Comparison of ENCODE assay signal across 8 mouse cellular contexts in the genomic region with DNA sequence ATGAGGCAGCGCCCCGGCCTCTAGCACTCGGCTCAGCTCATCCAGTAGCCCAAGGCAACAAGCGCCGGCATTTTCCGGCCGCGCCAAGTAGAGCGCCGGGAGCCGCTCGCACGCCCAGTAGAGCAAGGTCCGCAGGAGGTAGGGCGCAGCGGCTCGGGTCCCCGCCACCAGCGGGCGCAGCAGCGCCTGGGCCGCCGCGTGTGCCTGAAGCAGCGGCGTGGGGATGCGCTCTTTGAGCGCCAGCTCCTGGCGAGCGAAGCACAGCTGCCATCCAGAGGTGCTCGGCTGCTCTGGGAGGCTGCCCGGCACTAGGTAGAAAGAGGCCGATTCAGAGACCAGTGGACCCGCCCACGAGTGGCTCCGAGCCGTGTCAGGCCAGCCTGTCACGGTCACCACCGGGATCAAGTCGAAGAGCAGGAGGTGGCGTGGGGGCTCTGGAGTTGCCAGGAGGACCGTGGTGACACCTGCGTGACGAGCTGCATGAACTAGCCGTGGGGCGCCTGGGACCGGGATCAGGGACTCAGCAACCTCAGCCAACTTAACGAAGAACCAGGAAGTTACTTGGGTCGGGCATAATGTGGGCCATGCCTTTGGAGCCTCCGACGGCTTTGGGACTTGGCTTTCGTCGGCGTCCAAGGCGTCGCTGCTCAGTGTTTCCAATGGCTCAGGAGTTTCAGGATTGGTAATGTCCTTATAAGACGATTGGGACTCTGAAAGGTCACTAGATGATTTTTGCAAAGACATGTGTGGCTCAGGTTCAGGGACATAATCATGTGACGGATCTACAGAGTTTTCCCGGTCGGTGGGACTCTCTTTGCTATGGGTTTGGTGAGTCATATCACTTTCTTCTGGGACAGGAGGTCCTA. TPM values are rescaled to one million over a fixed set of nuclear protein-coding genes. Genes with fewer than 3 reads are reported as not detected.
DNase-seq lines count a peak whose midpoint lies in the region; ATAC-seq and TF ChIP-seq lines count a peak whose summit lies in the region.

No protein-coding gene starts in this region.

- H3K9ac ChIP-seq in embryonic facial prominence, embryonic 13.5 days = peak overlapping the region; percentile 74
- H3K9ac ChIP-seq in liver, adult 2 months (ENCODE audit: low read depth, low read length) = peak overlapping the region; percentile 67
- H3K9ac ChIP-seq in midbrain, postnatal 0 days (replicated peaks; ENCODE audit: low read length, poor library complexity, severe bottlenecking) = peak overlapping the region; percentile 68

- WGBS in embryonic facial prominence, embryonic 13.5 days = under 1% methylated on average over 60 of the region's 60 CpGs
- 2% methylated on average over 60 of the region's 60 CpGs for WGBS in kidney, adult 2 months
- 3% methylated on average over 60 of the region's 60 CpGs for WGBS in liver, adult 2 months
- WGBS in midbrain, postnatal 0 days = 2% methylated on average over 60 of the region's 60 CpGs
- 5% methylated on average over 60 of the region's 60 CpGs for WGBS in spleen, adult 2 months

- ATAC-seq in embryonic facial prominence, embryonic 13.5 days (ENCODE audit: insufficient number of reproducible peaks, insufficient read depth, low FRiP score, low TSS enrichment, low read depth) = no peak
- no peak for ATAC-seq in midbrain, postnatal 0 days (ENCODE audit: low FRiP score)

- no peak for TF ChIP-seq POLR2A in kidney, adult 2 months (IDR thresholded peaks at IDR 0.05; ENCODE audit: low read depth, low read length)
- no peak for TF ChIP-seq POLR2A in liver, adult 2 months (IDR thresholded peaks at IDR 0.05; ENCODE audit: extremely low read depth, insufficient read depth, low read length)
- no peak for TF ChIP-seq POLR2A in spleen, adult 2 months (IDR thresholded peaks at IDR 0.05; ENCODE audit: low read depth, low read length)

- peak; percentile 57 for TF ChIP-seq CTCF in kidney, adult 2 months (conservative IDR thresholded peaks at IDR 0.05; ENCODE audit: insufficient read depth, insufficient read length, low read depth, low read length)
- TF ChIP-seq CTCF in liver, adult 2 months (IDR thresholded peaks at IDR 0.05; ENCODE audit: low read depth, low read length) = peak; percentile 77
- TF ChIP-seq CTCF in midbrain, postnatal 0 days (IDR thresholded peaks at IDR 0.05) = peak; percentile 74
- TF ChIP-seq CTCF in spleen, adult 2 months (IDR thresholded peaks at IDR 0.05; ENCODE audit: extremely low read depth, insufficient read depth, insufficient read length, insufficient replicate concordance) = peak; percentile 70; the same call in 1 of the 2 replicates

- peak overlapping the region; percentile 56 for H3K4me3 ChIP-seq in embryonic facial prominence, embryonic 13.5 days
- peak overlapping the region; percentile 45 for H3K4me3 ChIP-seq in kidney, adult 2 months (ENCODE audit: insufficient read depth, low read depth, low read length)
- peak overlapping the region; percentile 59 for H3K4me3 ChIP-seq in liver, adult 2 months (ENCODE audit: insufficient read depth, low read depth, low read length)
- peak overlapping the region; percentile 49 for H3K4me3 ChIP-seq in midbrain, postnatal 0 days (ENCODE audit: low read depth, low read length)
- H3K4me3 ChIP-seq in spleen, adult 2 months (ENCODE audit: extremely low read depth, insufficient read depth, insufficient read length) = peak overlapping the region; percentile 57

- peaks cover 65% of the 10 kb centered on the region for H3K4me1 ChIP-seq in embryonic facial prominence, embryonic 13.5 days
- H3K4me1 ChIP-seq in kidney, adult 2 months (ENCODE audit: control insufficient read depth, insufficient read depth, low read length) = peaks cover 20% of the 10 kb centered on the region
- H3K4me1 ChIP-seq in liver, adult 2 months (ENCODE audit: control insufficient read depth, insufficient read depth, low read length) = peaks cover 4% of the 10 kb centered on the region
- H3K4me1 ChIP-seq in midbrain, postnatal 0 days (ENCODE audit: insufficient read depth, low read length) = peaks cover 8% of the 10 kb centered on the region; the same call in 1 of the 2 replicates
- H3K4me1 ChIP-seq in spleen, adult 2 months (ENCODE audit: control insufficient read depth, insufficient read depth, insufficient read length) = peaks cover 38% of the 10 kb centered on the region

- peaks cover 3% of the 10 kb centered on the region; the same call in 1 of the 2 replicates for H3K9me3 ChIP-seq in embryonic facial prominence, embryonic 13.5 days
- no peaks in the 10 kb centered on the region for H3K9me3 ChIP-seq in midbrain, postnatal 0 days (ENCODE audit: low read length)

- H3K27ac ChIP-seq in embryonic facial prominence, embryonic 13.5 days = 0 out of 2 replicates have a peak overlapping the region, but pooled peaks have one; percentile 39
- H3K27ac ChIP-seq in kidney, adult 2 months (ENCODE audit: insufficient read depth, low read depth, low read length) = peak overlapping the region; percentile 18; the same call in 1 of the 2 replicates
- H3K27ac ChIP-seq in liver, adult 2 months (replicated peaks; ENCODE audit: insufficient read depth, low read depth, low read length) = peak overlapping the region; percentile 81
- H3K27ac ChIP-seq in midbrain, postnatal 0 days (ENCODE audit: low read depth, low read length) = peak overlapping the region; percentile 62
- H3K27ac ChIP-seq in spleen, adult 2 months (ENCODE audit: insufficient read depth, low read length) = no peak overlapping the region

- peak overlapping the region; percentile 98 for H3K4me2 ChIP-seq in embryonic facial prominence, embryonic 13.5 days
- H3K4me2 ChIP-seq in midbrain, postnatal 0 days (ENCODE audit: low read depth, low read length, poor library complexity, severe bottlenecking) = peak overlapping the region; percentile 96

- DNase-seq in urinary bladder, adult 18-20 months (ENCODE audit: low spot score in 2 of 2) = peak; percentile 45 to 62
- no peak for DNase-seq in urinary bladder, postnatal 10 days (ENCODE audit: low spot score)
- peak; percentile 53 for DNase-seq in heart, adult 8-10 months (ENCODE audit: low spot score)
- DNase-seq in kidney, adult 2 months = peak; percentile 90
- peak; percentile 80 for DNase-seq in liver, adult 2 months (ENCODE audit: extremely low read depth, low read depth, low spot score)
- DNase-seq in midbrain, postnatal 0 days (ENCODE audit: low spot score) = peak; percentile 76
- DNase-seq in spleen, adult 2 months (ENCODE audit: low read depth in 1 of 2, low spot score in 2 of 2) = peak; percentile 35 to 76

- H3K36me3 ChIP-seq in embryonic facial prominence, embryonic 13.5 days = no peaks in the 10 kb centered on the region
- no peaks in the 10 kb centered on the region for H3K36me3 ChIP-seq in kidney, adult 2 months (ENCODE audit: control insufficient read depth, insufficient read depth, low read length)
- no peaks in the 10 kb centered on the region for H3K36me3 ChIP-seq in liver, adult 2 months (ENCODE audit: control insufficient read depth, insufficient read depth, low read length)
- H3K36me3 ChIP-seq in midbrain, postnatal 0 days (ENCODE audit: insufficient read depth, low read length) = no peaks in the 10 kb centered on the region
- no peaks in the 10 kb centered on the region for H3K36me3 ChIP-seq in spleen, adult 2 months (ENCODE audit: control insufficient read depth, insufficient read depth, low read length)

- no peaks in the 10 kb centered on the region for H3K79me2 ChIP-seq in liver, adult 2 months (ENCODE audit: control insufficient read depth, insufficient read depth, low read length)

- H3K27me3 ChIP-seq in embryonic facial prominence, embryonic 13.5 days = peaks cover 44% of the 10 kb centered on the region
- no peaks in the 10 kb centered on the region; the same call in 1 of the 2 replicates for H3K27me3 ChIP-seq in kidney, adult 2 months (replicated peaks; ENCODE audit: control insufficient read depth, insufficient read depth, low read length)
- H3K27me3 ChIP-seq in liver, adult 2 months (ENCODE audit: control insufficient read depth, insufficient read depth, low read length) = peaks cover 9% of the 10 kb centered on the region
- 0 out of 2 replicates have a peak, but pooled peaks cover 4% of the 10 kb centered on the region for H3K27me3 ChIP-seq in midbrain, postnatal 0 days (ENCODE audit: insufficient read depth, low read length)
- peaks cover 28% of the 10 kb centered on the region for H3K27me3 ChIP-seq in spleen, adult 2 months (ENCODE audit: control insufficient read depth, insufficient read depth, low read length)

RNA-seq across cellular contexts. Expression of gene Tmem102, which starts 1.4 kb away (rescaled TPM):
- 4.0 and 4.7 TPM in 2 replicates for polyA plus RNA-seq in embryonic facial prominence, embryonic 13.5 days (2015; fragmentation: Nextera tagmentation; extraction: Ambion mirVana)
- under 1 TPM; 0.14 to 0.57 (median 0.31) TPM for total RNA-seq in heart, adult 8-10 months (2022)
- 19.2 and 22.4 TPM in 2 replicates for polyA plus RNA-seq in kidney, adult 2 months (2012; rRNA removed)
- total RNA-seq in liver, adult 2 months (2014; rRNA removed) = 2.3 and 2.4 TPM in 2 replicates
- polyA plus RNA-seq in liver, adult 2 months (2012; rRNA removed) = 13.5 and 15.7 TPM in 2 replicates
- 0.16 TPM in 1 of 2 replicates, not detected in the other for total RNA-seq in midbrain, postnatal 0 days (2014; rRNA removed)
- 0.80 and 0.94 TPM in 2 replicates for polyA plus RNA-seq in midbrain, postnatal 0 days (2015; fragmentation: Nextera tagmentation; extraction: Ambion mirVana)
- 0.23 and 0.31 TPM in 2 replicates for polyA plus RNA-seq in spleen, adult 2 months (2012; rRNA removed)

RNA-seq across cellular contexts. Expression of gene Fgf11, which starts 2.4 kb away (rescaled TPM):
- 3.6 TPM in 2 replicates for polyA plus RNA-seq in embryonic facial prominence, embryonic 13.5 days (2015; fragmentation: Nextera tagmentation; extraction: Ambion mirVana)
- 1 to 10 TPM; 2.1 to 3.3 (median 2.6) TPM for total RNA-seq in heart, adult 8-10 months (2022)
- 2.6 and 3.3 TPM in 2 replicates for polyA plus RNA-seq in kidney, adult 2 months (2012; rRNA removed)
- total RNA-seq in liver, adult 2 months (2014; rRNA removed) = 0.18 and 0.20 TPM in 2 replicates
- 0.33 and 0.34 TPM in 2 replicates for polyA plus RNA-seq in liver, adult 2 months (2012; rRNA removed)
- 12.7 and 16.4 TPM in 2 replicates for total RNA-seq in midbrain, postnatal 0 days (2014; rRNA removed)
- polyA plus RNA-seq in midbrain, postnatal 0 days (2015; fragmentation: Nextera tagmentation; extraction: Ambion mirVana) = 2.6 and 2.8 TPM in 2 replicates
- 1.1 and 1.2 TPM in 2 replicates for polyA plus RNA-seq in spleen, adult 2 months (2012; rRNA removed)

RNA-seq across cellular contexts. Expression of gene Chrnb1, which starts 8.3 kb away (rescaled TPM):
- polyA plus RNA-seq in embryonic facial prominence, embryonic 13.5 days (2015; fragmentation: Nextera tagmentation; extraction: Ambion mirVana) = 5.4 and 5.7 TPM in 2 replicates
- 1 to 10 TPM; 2.2 to 4.3 (median 3.8) TPM for total RNA-seq in heart, adult 8-10 months (2022)
- polyA plus RNA-seq in kidney, adult 2 months (2012; rRNA removed) = 11.9 and 14.3 TPM in 2 replicates
- total RNA-seq in liver, adult 2 months (2014; rRNA removed) = 0.46 and 0.54 TPM in 2 replicates
- polyA plus RNA-seq in liver, adult 2 months (2012; rRNA removed) = 0.28 and 0.35 TPM in 2 replicates
- 1.5 and 1.6 TPM in 2 replicates for total RNA-seq in midbrain, postnatal 0 days (2014; rRNA removed)
- polyA plus RNA-seq in midbrain, postnatal 0 days (2015; fragmentation: Nextera tagmentation; extraction: Ambion mirVana) = 1.1 TPM in 2 replicates
- 7.1 and 8.4 TPM in 2 replicates for polyA plus RNA-seq in spleen, adult 2 months (2012; rRNA removed)

RNA-seq across cellular contexts. Expression of gene Gm39566, which starts 11.1 kb away (rescaled TPM):
- not detected in 2 replicates for polyA plus RNA-seq in embryonic facial prominence, embryonic 13.5 days (2015; fragmentation: Nextera tagmentation; extraction: Ambion mirVana)
- not detected for total RNA-seq in heart, adult 8-10 months (2022)
- 0.02 and 0.04 TPM in 2 replicates for polyA plus RNA-seq in kidney, adult 2 months (2012; rRNA removed)
- not detected in 2 replicates for total RNA-seq in liver, adult 2 months (2014; rRNA removed)
- polyA plus RNA-seq in liver, adult 2 months (2012; rRNA removed) = not detected in 2 replicates
- total RNA-seq in midbrain, postnatal 0 days (2014; rRNA removed) = not detected in 2 replicates
- polyA plus RNA-seq in midbrain, postnatal 0 days (2015; fragmentation: Nextera tagmentation; extraction: Ambion mirVana) = not detected in 2 replicates
- polyA plus RNA-seq in spleen, adult 2 months (2012; rRNA removed) = not detected in 2 replicates

RNA-seq across cellular contexts. Expression of gene Spem2, which starts 14.2 kb away (rescaled TPM):
- polyA plus RNA-seq in embryonic facial prominence, embryonic 13.5 days (2015; fragmentation: Nextera tagmentation; extraction: Ambion mirVana) = not detected in 2 replicates
- not detected for total RNA-seq in heart, adult 8-10 months (2022)
- 0.20 and 0.26 TPM in 2 replicates for polyA plus RNA-seq in kidney, adult 2 months (2012; rRNA removed)
- total RNA-seq in liver, adult 2 months (2014; rRNA removed) = not detected in 2 replicates
- polyA plus RNA-seq in liver, adult 2 months (2012; rRNA removed) = not detected in 2 replicates
- total RNA-seq in midbrain, postnatal 0 days (2014; rRNA removed) = not detected in 2 replicates
- polyA plus RNA-seq in midbrain, postnatal 0 days (2015; fragmentation: Nextera tagmentation; extraction: Ambion mirVana) = not detected in 2 replicates
- not detected in 2 replicates for polyA plus RNA-seq in spleen, adult 2 months (2012; rRNA removed)
